Mouse (Mus musculus) liver, embryonic 13.5 days (tissue): ENCODE results near the gene Gm8267. TPM values are rescaled to one million over a fixed set of nuclear protein-coding genes. Genes with fewer than 3 reads are reported as not detected.
"Not testable (repeated sequence)": the region's sequence is repeated elsewhere in the genome, so short reads cannot be mapped to it uniquely, and the experiment has no call there.

Experiments used
- ATAC-seq: fragments of 200-750 bp; cut with Nextera tagmentation; 2 replicates; pipeline ENCODE4 v1.8.0; 2017; ENCODE audit warnings: low read depth, mild to moderate bottlenecking, moderate number of reproducible peaks, moderate library complexity
- DNase-seq: peaks from one replicate; pipeline ENCODE4 v3.0.0; 2022
- H3K27ac ChIP-seq: fragments of 300-500 bp; sonication (generic); 2 replicates; pipeline ENCODE4 v1.5.1; 2015; ENCODE audit warnings: moderate library complexity, mild to moderate bottlenecking, inconsistent platforms
- H3K27me3 ChIP-seq: fragments of 300-500 bp; sonication (generic); 2 replicates; pipeline ENCODE4 v1.6.1; 2015; ENCODE audit warnings: mild to moderate bottlenecking, inconsistent platforms
- H3K36me3 ChIP-seq: fragments of 300-500 bp; sonication (generic); 2 replicates; pipeline ENCODE4 v1.6.1; 2015; ENCODE audit warnings: mild to moderate bottlenecking, inconsistent platforms
- H3K4me1 ChIP-seq: fragments of 300-500 bp; sonication (generic); replicated peaks from 2 replicates; pipeline ENCODE4 v1.6.1; 2015; ENCODE audit warnings: inconsistent platforms
- H3K4me2 ChIP-seq: fragments of 300-500 bp; sonication (generic); 2 replicates; pipeline ENCODE4 v1.6.1; 2015; ENCODE audit warnings: inconsistent platforms, mild to moderate bottlenecking, moderate library complexity
- H3K4me3 ChIP-seq: fragments of 300-500 bp; sonication (generic); replicated peaks from 2 replicates; pipeline ENCODE4 v1.5.1; 2015; ENCODE audit warnings: mild to moderate bottlenecking, inconsistent platforms
- H3K9ac ChIP-seq: fragments of 300-500 bp; sonication (generic); 2 replicates; pipeline ENCODE4 v1.6.1; 2015; ENCODE audit warnings: mild to moderate bottlenecking, inconsistent platforms
- H3K9me3 ChIP-seq: fragments of 300-500 bp; sonication (generic); replicated peaks from 2 replicates; pipeline ENCODE4 v1.6.1; 2016; ENCODE audit warnings: inconsistent platforms
- WGBS: fragments of 180-500 bp; shearing (Covaris S2); methylation state at CpG from one replicate; pipeline ENCODE4 v1.1.7; 2015; ENCODE audit not compliant: insufficient replicate concordance; 5-methylcytosine and 5-hydroxymethylcytosine counted together
- polyA plus RNA-seq: library from polyadenylated mRNA; unstranded; fragments of >200 nt; fragmentation: Nextera tagmentation; extraction: Ambion mirVana; gene quantifications from 2 replicates; pipeline ENCODE4 v1.2.1, GENCODE M21; 2015

Gene Gm8267
- polyA plus RNA-seq: not detected in 2 replicates

DNA sequence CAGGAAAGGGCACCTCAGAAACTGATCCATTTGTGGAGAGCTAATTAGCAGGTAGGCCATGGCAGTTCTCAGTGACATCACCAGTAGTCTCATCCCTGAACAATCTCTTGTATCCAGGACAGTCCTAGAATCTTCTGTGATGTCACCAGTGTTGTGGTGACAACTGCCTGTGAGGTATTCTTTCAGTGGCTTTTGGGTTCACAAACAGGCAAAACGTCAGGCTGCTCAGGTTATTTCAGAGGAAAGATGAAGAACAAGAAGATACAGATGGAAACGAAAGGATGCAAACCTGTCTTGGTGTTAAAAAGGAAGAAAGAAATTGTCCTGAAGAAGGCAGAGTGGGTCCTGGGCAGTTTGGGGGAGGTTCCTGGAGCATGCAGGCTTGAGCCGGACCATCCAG, at the start of gene Gm8267:
Gene Gm8267 (minus strand): TSS at position 101 of the 400 bp plus-strand sequence.
- H3K27ac ChIP-seq: no peak within 1 kb of the TSS
- no peaks in the 10 kb centered on the region for H3K27me3 ChIP-seq
- H3K9ac ChIP-seq: no peak within 1 kb of the TSS
- H3K9me3 ChIP-seq: no peaks in the 10 kb centered on the region
- H3K36me3 ChIP-seq: no peaks in the 10 kb centered on the region
- ATAC-seq (no peak), DNase-seq (no peak)
- WGBS: 63% methylated on average over 3 of the region's 3 CpGs
- no peak within 1 kb of the TSS for H3K4me3 ChIP-seq
- no peaks in the 10 kb centered on the region for H3K4me1 ChIP-seq
- no peak within 1 kb of the TSS for H3K4me2 ChIP-seq

DNA sequence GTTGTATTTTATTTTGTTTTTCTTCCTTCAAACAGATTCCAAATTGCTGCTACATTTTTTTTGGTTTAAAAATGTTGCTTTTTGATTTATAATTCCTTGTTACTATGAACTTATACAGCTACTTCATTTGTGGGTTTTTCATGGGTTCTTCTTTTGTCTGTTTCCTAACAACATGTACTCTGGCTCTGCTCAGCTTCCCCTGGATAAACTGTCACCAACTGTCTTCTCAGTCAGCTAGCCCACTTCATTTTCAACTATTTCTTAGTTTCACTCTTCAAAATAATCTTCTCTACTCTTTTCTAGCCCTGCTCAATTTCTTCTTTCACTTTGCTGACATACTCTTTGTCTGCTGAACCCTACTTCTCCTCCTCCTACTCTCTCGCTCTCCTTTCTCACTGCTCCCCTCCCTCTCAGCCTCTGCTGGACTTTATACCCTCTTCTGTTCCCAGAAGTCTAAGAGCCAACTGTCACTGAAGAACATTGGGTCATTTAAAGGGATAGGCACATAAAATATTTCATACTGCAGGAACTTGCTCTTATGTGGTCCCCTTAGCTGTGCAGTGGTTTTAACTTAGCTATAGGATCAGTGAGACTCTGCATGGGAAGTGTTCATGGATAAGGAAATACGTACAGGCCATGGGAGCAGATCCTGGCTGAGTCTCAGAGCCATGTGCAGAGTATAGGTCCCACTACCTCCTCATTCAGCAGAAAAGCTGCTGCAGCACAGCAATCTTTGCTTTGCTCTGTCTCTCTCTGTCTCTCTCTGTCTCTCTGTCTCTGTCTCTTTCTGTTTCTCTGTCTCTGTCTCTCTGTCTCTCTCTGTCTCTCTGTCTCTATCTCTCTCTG, 39.6 kb upstream of the Gm8267 start:
- not testable (repeated sequence) for ATAC-seq
- 38% methylated on average over 2 of the region's 2 CpGs for WGBS

DNA sequence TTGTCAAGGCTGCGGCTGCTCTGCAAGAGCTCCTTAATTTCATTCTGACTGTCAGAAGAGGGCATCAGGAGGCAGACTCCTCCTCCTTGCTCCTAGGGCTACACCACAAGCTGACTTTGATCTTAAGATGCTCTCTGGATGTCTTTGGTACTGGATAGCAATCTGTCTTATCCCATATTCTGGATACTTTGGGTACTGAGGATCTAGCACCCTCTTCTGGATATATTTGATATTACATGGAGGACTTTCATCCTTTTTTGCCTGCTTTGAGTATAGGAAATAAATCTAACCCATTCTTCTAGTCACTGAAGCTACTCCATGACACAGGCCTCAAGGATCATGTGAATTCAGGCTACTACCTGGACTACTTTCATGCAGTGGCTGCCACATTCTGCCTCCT, 7.4 kb downstream of the Gm8267 start:
- not testable (repeated sequence) for H3K4me1 ChIP-seq, H3K9me3 ChIP-seq, H3K36me3 ChIP-seq, H3K4me2 ChIP-seq, ATAC-seq, DNase-seq, H3K27ac ChIP-seq, H3K4me3 ChIP-seq, H3K27me3 ChIP-seq, H3K9ac ChIP-seq
- WGBS: 70% methylated on average over 1 of the region's 1 CpGs

More for the DNA sequence above, 39.6 kb upstream of the Gm8267 start:
- DNase-seq, H3K36me3 ChIP-seq, H3K4me1 ChIP-seq, H3K9me3 ChIP-seq, H3K4me2 ChIP-seq, H3K27me3 ChIP-seq, H3K9ac ChIP-seq, H3K4me3 ChIP-seq, H3K27ac ChIP-seq: not testable (repeated sequence)

DNA sequence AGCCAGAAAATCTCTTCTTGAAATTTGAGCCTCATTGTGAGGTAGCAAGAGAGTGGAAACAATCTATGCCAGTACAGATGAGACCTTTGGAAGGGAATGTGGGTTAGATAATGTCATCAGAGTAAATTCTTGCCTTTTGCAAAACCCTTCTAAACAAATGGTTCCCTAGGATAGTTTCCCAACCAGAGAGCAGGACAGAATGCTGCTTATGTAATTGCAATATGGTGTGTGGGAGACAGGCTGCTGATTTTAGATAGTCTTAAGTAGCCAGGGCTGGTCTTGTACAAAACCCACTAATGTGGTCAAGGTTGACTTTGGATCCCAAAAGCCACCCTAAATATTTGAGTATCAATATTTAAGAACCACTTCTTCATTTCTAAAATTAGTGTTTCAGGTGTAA, 19.4 kb downstream of the Gm8267 start:
- not testable (repeated sequence) for H3K4me1 ChIP-seq, H3K9me3 ChIP-seq, H3K36me3 ChIP-seq, H3K27ac ChIP-seq, H3K4me2 ChIP-seq, H3K4me3 ChIP-seq, DNase-seq, H3K9ac ChIP-seq, ATAC-seq, H3K27me3 ChIP-seq

DNA sequence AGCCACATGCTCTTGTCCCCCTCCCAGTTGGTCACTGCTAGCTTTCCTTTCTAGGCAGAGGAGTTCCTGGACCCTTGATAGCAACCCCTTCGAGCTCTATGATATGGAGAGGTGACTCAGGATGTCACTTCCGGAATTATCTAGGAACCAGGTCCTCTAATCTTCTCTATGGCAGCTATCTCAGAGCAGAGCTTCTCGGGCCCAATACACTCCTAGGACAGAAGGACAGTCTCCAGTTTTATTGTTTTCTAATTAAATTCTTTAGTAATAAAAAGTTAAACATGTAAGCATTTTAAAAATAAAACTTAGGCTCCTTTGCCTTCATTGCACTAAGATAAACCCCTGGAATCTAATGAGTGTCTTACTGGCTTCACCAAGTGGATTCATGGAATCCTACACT, 43.8 kb downstream of the Gm8267 start, which contains the start of gene Gm8257:
Gene Gm8257 (minus strand): TSS at position 101 of the 400 bp plus-strand sequence.
- not testable (repeated sequence) for H3K9me3 ChIP-seq, H3K27ac ChIP-seq, DNase-seq, H3K27me3 ChIP-seq, H3K4me3 ChIP-seq, H3K9ac ChIP-seq, H3K36me3 ChIP-seq, H3K4me1 ChIP-seq, H3K4me2 ChIP-seq, ATAC-seq
- WGBS: 29% methylated on average over 3 of the region's 3 CpGs

Other genes with a start within 250 kb of the Gm8267 start
- not detected in 2 replicates for gene Gm17093, start 232.1 kb downstream of the Gm8267 start, polyA plus RNA-seq
- not detected in 2 replicates for gene Gm8247, start 167.2 kb downstream of the Gm8267 start, polyA plus RNA-seq
- not detected in 2 replicates for gene Gm5624, start 122.4 kb downstream of the Gm8267 start, polyA plus RNA-seq
- not detected in 2 replicates for gene Gm8257, start 43.9 kb downstream of the Gm8267 start, polyA plus RNA-seq
- not detected in 2 replicates for gene Ptgdr, start 109.0 kb upstream of the Gm8267 start, polyA plus RNA-seq
- 0.29 and 0.51 TPM in 2 replicates for gene Ptger2, start 237.9 kb upstream of the Gm8267 start, polyA plus RNA-seq